Mouse (Mus musculus): ENCODE data around the gene Zswim1. TPM values are rescaled to one million over a fixed set of nuclear protein-coding genes. Genes with fewer than 3 reads are reported as not detected.

Gene Zswim1
- polyA plus RNA-seq (2017; shearing (Covaris generic)): 10 to 100 TPM; 17.5 to 25.7 (median 22.5) TPM

DNA sequence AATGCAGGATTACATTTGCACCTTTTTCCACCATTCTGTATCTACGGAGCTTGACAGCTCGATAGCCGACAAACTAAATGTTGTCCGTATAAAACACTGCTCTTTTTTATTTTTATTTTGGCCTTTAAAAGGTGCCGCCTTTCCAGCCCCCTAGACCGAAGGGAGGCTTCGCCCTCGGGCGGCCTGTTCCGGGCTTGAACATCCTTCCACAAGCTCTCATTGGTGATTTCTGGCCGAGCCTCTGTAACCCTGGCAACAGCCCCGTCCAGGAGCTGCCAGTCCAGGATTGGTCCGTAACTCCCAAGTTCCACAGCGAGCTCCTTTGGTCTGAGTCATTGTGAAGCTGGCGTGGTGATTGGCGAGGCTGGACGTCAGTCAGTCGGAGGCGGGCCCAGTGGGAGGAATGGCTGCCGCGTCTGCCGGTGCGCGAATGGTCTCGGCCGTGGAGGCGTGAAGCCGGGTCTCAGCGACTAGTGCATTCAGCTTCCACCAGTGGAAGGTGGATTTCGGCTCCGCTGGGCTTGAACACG lies at the start of gene Zswim1:
TSS of gene Zswim1 (plus strand) at position 51 of the 530 bp plus-strand sequence.
- ATAC-seq: peak; percentile 100

DNA sequence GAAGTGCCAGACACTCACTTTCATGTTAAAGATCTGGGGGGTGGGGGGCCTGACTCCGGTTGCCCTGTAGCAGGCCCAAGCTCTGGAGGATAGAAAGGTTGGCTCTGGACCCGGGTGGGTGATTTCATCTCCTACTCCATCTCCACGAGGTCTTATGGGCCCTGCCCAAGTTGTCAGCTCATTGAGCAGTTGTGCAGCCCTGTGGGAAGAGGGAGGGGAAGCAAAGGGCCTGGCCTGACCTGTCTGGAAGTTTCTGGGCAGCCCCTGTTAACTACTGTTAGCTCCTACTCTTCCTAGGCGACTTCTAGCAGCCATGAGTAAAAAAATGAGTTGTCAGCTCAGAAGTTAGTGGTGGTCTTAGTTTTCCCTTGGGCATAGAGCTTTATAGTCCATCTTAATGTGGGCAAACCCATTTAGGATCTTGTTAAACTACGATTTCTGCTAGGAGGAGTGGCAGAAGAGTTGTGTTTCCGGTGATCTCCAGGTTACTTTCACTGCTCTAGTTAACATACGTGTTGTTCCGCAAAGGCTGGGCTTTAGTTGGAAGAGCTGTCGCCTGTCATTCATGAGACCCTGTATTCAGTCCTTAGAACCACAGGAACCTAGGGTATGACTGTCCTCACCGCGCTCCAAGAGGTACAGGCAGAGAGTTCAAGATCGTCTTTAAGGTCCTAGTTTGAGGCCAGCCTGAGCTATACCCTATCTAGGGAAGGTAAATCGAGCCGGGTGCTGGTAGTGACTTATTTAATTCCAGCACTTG lies 49.1 kb upstream of the Zswim1 start:
- no peak for ATAC-seq

GRCm38 (mm10) chr2:164773989-164774364 lies 48.5 kb upstream of the Zswim1 start:
- ATAC-seq: no peak

- no peak for ATAC-seq
Measured at GRCm38 (mm10) chr2:164776130-164776529, 46.4 kb upstream of the Zswim1 start.

DNA sequence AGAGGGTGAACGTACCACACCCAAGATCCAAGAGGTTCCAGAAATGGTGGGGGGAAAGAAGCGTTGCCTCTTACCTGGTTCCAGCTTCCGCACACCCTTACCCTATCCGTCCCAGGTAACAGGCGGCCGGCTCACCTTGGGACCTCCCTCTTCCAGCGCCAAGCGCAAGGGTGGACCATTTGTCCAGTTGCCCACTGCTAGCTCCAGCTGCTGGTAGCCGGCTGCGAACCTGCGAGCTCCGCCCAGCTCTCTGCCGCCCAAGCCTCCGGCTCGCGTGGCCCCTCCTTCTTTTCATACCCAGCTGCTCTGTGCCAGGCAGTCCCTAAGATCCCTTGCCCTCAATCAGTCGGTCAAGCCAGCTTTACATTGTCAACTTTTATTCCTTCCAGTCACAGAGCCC lies 45.7 kb upstream of the Zswim1 start:
- no peak for ATAC-seq

GRCm38 (mm10) chr2:164777246-164778014 lies 45.1 kb upstream of the Zswim1 start:
- ATAC-seq: no peak

- no peak for ATAC-seq
Measured at GRCm38 (mm10) chr2:164778015-164778287, 44.5 kb upstream of the Zswim1 start.

- ATAC-seq: no peak
Measured at GRCm38 (mm10) chr2:164778809-164779208, 43.7 kb upstream of the Zswim1 start.

DNA sequence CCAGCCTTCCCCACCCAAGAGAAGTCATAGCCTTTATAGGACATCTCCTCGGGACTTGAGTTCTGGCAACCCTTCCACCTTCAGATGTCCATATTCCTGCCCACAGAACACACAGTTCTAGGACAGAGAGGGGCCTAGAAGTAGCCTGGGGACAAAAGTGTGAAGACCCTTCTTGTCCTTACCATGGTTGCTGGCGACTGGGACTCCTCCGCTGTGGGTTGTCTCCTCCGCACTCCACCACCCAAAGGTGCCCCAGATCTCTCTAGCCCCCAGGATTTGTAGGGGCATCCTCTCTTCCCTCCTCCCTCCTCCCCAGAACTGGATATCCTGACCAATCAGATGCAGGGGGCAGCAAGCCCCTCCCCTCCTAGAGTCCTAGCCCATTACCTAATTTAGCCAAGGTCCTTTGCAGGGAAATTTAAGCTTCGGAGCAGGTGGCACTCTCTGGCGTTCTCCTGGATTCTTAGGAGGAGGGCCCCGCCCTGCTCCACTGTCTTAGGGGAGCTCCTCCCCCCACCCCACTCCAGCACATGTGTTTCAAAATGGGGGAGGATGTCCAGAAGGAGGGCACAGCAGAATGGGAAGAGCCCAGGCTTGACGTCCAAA lies 42.9 kb upstream of the Zswim1 start, which contains the start of gene Tnnc2:
TSS of gene Tnnc2 (minus strand) at position 487 of the 606 bp plus-strand sequence.
- no peak for ATAC-seq

DNA sequence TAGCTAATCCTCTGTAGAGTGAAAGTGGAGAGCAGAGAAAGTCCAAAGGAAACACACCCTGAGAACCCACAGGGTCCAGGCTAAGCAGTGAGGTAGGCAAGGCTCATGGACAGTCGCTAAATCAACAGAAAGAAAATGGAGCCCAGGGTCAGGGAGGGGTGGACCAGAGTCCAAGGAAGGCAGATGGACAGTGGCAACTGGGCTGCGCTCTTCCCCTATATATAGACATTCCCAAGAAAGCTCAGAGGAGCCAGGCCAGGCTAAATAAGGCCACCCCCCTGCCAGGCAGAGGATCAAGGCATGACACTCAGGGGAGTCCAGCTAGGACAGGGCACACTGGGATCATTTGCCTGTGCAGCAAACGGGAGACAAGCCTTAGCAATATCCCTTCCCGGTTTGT lies 40.6 kb upstream of the Zswim1 start:
- no peak for ATAC-seq

DNA sequence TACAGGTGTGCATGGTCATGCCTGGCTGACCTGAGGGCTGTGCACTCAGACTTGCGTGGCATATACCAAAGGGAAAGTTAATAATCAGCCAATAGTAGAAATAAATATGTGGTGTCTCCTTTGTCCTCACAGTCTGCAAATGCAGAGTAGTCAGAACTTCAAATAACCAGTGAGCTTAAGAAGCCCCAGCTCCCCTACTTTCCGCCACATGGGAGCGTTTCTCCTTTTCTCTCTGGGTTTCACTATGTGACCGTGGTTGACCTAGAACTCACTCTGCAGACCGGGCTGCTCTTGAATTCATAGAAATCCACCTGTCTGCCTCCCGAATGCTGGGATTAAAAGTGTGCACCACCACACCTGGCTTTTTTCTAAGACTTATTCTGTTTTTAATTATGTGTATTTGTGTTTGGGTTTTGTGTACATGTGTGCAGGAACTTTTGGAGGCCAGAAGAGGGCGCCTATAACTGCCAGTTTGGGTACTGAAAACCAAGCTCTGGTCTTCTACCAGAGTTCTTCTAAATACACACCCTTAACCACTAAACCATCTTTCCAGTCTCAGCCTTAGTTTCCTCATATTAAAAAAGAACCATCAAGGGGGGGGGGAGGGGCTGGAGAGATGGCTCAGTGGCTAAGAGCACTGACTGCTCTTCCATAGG lies 38.4 kb upstream of the Zswim1 start:
- ATAC-seq: no peak

GRCm38 (mm10) chr2:164784869-164785420 lies 37.5 kb upstream of the Zswim1 start:
- no peak for ATAC-seq

- peak; percentile 79 for ATAC-seq
Measured at GRCm38 (mm10) chr2:164785481-164786387, 36.8 kb upstream of the Zswim1 start, which contains the start of gene Snx21. Gene Snx21, plus strand, starts transcription at chr2:164785823.

GRCm38 (mm10) chr2:164786388-164786885 lies 36.0 kb upstream of the Zswim1 start:
- ATAC-seq: no peak

- no peak for ATAC-seq
Measured at GRCm38 (mm10) chr2:164787032-164787431, 35.5 kb upstream of the Zswim1 start.

DNA sequence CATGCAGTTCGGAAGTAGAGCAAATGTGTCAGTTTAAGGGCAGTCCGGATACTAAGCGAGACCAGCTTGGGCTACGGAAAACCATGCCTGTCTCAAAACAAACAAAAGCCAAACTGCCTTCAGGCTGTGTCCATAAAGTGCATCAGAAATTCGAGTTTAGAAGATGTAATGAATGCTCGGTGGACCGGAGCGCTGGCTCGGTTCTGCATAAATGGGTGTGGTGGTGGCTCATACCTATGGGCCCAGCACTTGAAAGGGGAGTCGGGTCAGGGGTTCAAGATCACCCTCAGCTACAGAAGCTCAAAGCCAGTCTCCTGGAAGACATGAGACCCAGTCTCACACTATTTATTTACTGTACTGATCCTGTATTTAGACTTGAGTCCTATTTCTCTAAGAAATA lies 34.7 kb upstream of the Zswim1 start:
- ATAC-seq: no peak

GRCm38 (mm10) chr2:164788411-164788810 lies 34.1 kb upstream of the Zswim1 start:
- ATAC-seq: no peak

DNA sequence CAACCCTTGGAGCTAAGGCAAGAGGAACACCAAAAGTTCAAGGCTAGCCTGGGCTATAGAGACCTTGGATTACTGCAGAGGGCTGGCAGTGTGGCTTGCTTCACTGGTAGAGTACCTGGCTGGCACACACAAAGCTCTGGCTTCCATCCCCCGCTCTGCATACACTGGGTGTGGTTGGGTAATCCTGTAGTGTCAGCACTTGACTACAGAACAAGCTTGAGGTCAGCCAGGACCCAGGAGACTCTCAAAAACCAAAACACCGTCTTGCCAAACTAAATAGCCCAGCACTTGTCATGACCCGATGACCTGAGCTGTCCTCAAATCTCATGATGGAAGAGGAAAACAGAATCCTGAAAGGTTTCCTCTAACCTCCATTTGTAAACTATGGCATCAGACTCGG lies 32.0 kb upstream of the Zswim1 start:
- ATAC-seq: no peak

GRCm38 (mm10) chr2:164791841-164792261 lies 30.6 kb upstream of the Zswim1 start:
- no peak for ATAC-seq

DNA sequence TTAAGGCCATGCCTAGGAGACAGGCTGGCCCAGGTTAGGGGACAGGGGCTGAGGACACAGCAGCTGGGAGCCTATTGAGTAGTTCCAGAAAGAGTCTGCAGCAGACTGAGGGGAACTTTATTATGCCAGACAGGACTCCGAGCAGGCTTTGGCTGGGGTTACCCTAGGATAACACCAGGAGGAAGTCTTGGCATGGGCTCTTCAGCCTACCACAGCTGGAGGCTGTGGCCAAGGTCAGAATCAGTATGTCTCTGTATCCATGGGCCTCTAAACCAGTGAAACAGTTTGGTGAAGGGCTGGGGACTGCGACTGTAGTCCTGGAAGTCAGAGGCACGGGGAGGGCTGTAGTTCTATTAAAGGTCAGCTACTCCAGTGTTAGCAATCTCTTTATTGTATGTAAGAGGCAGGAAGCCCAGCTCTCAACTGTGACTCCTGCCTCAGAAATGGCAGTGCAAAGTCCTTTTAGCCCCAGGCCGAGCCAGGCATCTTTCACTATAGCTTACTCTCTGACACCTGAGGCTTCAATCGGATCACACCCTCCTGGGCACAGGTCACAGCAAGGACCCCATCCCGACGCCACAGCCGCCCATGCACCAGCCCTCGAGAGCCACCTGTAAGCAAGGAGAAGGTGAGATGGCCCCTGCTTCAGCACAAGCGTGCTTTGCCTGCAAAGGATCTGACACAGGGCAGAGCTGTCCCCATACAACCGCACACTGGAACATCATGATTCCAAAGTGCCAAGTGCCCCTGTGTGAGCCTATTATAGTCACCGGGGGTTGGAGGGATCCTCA lies 29.9 kb upstream of the Zswim1 start:
- ATAC-seq: no peak

Measured in inflammation-experienced regulatory T-cells, adult 6 months (primary cell).